Mouse (Mus musculus): Measurements from ENCODE around the gene Zbtb5. TPM values are rescaled to one million over a fixed set of nuclear protein-coding genes. Genes with fewer than 3 reads are reported as not detected.

The Zbtb5 gene
- polyA plus RNA-seq, 1 experiment from 2014 or later, result 43.0 TPM

DNA sequence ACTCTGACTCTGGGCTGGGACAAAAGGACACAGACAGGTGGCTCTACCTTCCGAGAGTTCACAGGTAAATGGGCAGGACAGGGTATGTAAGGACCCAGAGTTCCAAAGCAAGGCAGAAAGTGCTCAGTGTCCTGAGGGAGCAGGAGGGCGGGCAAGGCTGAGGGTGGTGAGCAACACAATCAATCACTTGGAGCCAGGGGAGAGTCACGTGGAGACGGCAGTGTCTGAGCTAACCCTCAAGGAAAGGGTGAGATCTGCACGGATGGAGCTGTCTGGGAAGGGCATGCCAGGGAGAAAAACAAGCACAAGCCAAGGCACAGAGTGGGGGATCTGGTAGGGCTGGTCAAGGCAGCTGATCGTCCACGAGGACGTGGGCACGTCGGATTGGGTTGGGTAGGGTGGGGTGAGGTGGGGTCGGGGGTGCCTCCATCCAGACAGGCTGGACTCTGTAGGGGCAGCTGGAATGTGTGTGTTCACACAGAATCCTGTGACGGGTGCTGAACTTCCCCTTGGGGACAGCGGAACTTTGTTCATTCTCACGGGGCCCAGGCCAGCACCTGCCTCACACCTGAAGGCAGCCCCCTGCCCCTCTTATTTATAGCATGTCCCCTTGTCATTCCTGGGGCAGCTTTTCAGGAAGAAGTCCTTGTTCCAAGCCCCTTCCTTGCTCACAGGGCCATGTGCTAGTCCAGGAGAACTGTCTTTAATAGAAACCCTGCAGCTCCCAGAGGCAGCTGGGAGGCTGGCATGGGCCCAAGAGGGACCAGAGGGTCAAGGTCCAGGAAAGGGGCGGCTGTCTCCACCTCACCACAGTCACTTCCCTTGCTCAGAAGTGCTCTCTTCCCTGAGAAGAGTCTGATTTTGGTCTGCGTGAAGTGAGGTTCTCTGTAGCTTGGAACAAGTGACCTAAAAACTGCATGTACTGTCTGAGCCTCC, 22.7 kb upstream of the Zbtb5 start:
- WGBS, result 73% methylated on average over 16 of the region's 16 CpGs
- H3K4me3 ChIP-seq, result no peak overlapping the region
- no peaks in the 10 kb centered on the region for H3K9me3 ChIP-seq (replicated peaks)
- H3K4me1 ChIP-seq, result no peaks in the 10 kb centered on the region
- no peak overlapping the region for H3K27ac ChIP-seq
- H3K27me3 ChIP-seq (ENCODE audit: low read depth, poor library complexity, severe bottlenecking), result no peaks in the 10 kb centered on the region
- no peak for DNase-seq (ENCODE audit: low spot score)
- H3K36me3 ChIP-seq, result peaks cover 78% of the 10 kb centered on the region

- Histone ChIP-seq H3K27ac (no peak overlapping the region), H3K9me3 (replicated peaks) (no peaks in the 10 kb centered on the region), H3K27me3 (ENCODE audit: low read depth, poor library complexity, severe bottlenecking) (no peaks in the 10 kb centered on the region), H3K4me3 (no peak overlapping the region), H3K36me3 (peaks cover 92% of the 10 kb centered on the region), H3K4me1 (no peaks in the 10 kb centered on the region)
- DNase-seq (ENCODE audit: low spot score), result no peak
- 94% methylated on average over 9 of the region's 9 CpGs for WGBS
Measured at GRCm38 (mm10) chr4:45032586-45032985, 20.4 kb upstream of the Zbtb5 start.

- H3K36me3 ChIP-seq, result peaks cover 88% of the 10 kb centered on the region
Measured at GRCm38 (mm10) chr4:45026459-45026858, 14.2 kb upstream of the Zbtb5 start.

GRCm38 (mm10) chr4:45019009-45019408, 6.8 kb upstream of the Zbtb5 start:
- peaks cover 27% of the 10 kb centered on the region for H3K36me3 ChIP-seq
- no peaks in the 10 kb centered on the region for H3K27me3 ChIP-seq (ENCODE audit: low read depth, poor library complexity, severe bottlenecking)
- peaks cover 22% of the 10 kb centered on the region for H3K4me1 ChIP-seq
- peak overlapping the region; percentile 79 for H3K4me3 ChIP-seq
- H3K27ac ChIP-seq, result peak overlapping the region; percentile 72
- 2% methylated on average over 14 of the region's 14 CpGs for WGBS
- no peaks in the 10 kb centered on the region for H3K9me3 ChIP-seq (replicated peaks)
- no peak for DNase-seq (ENCODE audit: low spot score)

More at GRCm38 (mm10) chr4:45026459-45026858, 14.2 kb upstream of the Zbtb5 start:
- 95% methylated on average over 4 of the region's 4 CpGs for WGBS
- H3K27ac ChIP-seq, result no peak overlapping the region
- H3K4me3 ChIP-seq, result no peak overlapping the region
- DNase-seq (ENCODE audit: low spot score), result no peak
- H3K4me1 ChIP-seq, result no peaks in the 10 kb centered on the region
- H3K9me3 ChIP-seq (replicated peaks), result no peaks in the 10 kb centered on the region
- no peaks in the 10 kb centered on the region for H3K27me3 ChIP-seq (ENCODE audit: low read depth, poor library complexity, severe bottlenecking)

GRCm38 (mm10) chr4:45018452-45018980, 6.3 kb upstream of the Zbtb5 start, which contains the start of gene Polr1e:
Gene Polr1e (plus strand): TSS chr4:45018583.
- WGBS, result under 1% methylated on average over 29 of the region's 29 CpGs

DNA sequence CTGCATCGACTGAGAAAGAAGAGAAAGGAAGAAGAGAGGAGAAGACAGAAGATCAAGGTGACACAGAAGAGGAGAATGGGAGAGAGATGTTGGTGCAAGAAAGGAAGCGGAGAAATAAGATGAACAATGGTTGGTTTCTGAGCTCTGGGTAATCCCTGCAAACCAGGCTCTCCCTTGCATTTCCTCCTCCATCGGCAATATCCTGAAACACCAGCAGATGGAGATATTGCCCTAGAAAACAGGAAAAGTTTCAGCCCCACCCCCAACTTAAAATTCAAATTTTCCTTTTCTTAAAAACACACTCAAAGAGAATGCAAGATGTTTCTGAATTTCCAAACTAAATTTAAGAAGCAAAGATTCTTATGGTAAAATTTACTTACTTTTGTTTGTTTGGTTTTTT, 3.4 kb upstream of the Zbtb5 start:
- H3K36me3 ChIP-seq, result no peaks in the 10 kb centered on the region
- H3K27ac ChIP-seq, result no peak overlapping the region
- peak; percentile 47 for DNase-seq (ENCODE audit: low spot score)
- no peak overlapping the region for H3K4me3 ChIP-seq
- H3K4me1 ChIP-seq, result peaks cover 34% of the 10 kb centered on the region
- H3K9me3 ChIP-seq (replicated peaks), result no peaks in the 10 kb centered on the region
- 21% methylated on average over 3 of the region's 3 CpGs for WGBS
- no peaks in the 10 kb centered on the region for H3K27me3 ChIP-seq (ENCODE audit: low read depth, poor library complexity, severe bottlenecking)

More at GRCm38 (mm10) chr4:45018452-45018980, 6.3 kb upstream of the Zbtb5 start, which contains the start of gene Polr1e:
- H3K27ac ChIP-seq, result peak within 1 kb of the TSS; percentile 72
- peaks cover 25% of the 10 kb centered on the region for H3K4me1 ChIP-seq
- peaks cover 22% of the 10 kb centered on the region for H3K36me3 ChIP-seq
- peak within 1 kb of the TSS; percentile 79 for H3K4me3 ChIP-seq
- peak; percentile 93 for DNase-seq (ENCODE audit: low spot score)
- H3K9me3 ChIP-seq (replicated peaks), result no peaks in the 10 kb centered on the region
- H3K27me3 ChIP-seq (ENCODE audit: low read depth, poor library complexity, severe bottlenecking), result no peaks in the 10 kb centered on the region

- Histone ChIP-seq H3K9me3 (replicated peaks) (no peaks in the 10 kb centered on the region), H3K4me1 (peaks cover 27% of the 10 kb centered on the region), H3K27me3 (ENCODE audit: low read depth, poor library complexity, severe bottlenecking) (no peaks in the 10 kb centered on the region), H3K36me3 (no peaks in the 10 kb centered on the region), H3K4me3 (peak overlapping the region; percentile 77), H3K27ac (peak overlapping the region; percentile 94)
- no peak for DNase-seq (ENCODE audit: low spot score)
- WGBS, result 5% methylated on average over 2 of the region's 2 CpGs
Measured at GRCm38 (mm10) chr4:45013537-45013936, 1.3 kb upstream of the Zbtb5 start.

GRCm38 (mm10) chr4:45013031-45013431, 819 bp upstream of the Zbtb5 start:
- DNase-seq (ENCODE audit: low spot score), result no peak
- H3K9me3 ChIP-seq (replicated peaks), result no peaks in the 10 kb centered on the region
- H3K27me3 ChIP-seq (ENCODE audit: low read depth, poor library complexity, severe bottlenecking), result no peaks in the 10 kb centered on the region
- H3K27ac ChIP-seq, result peak overlapping the region; percentile 94
- H3K4me1 ChIP-seq, result peaks cover 27% of the 10 kb centered on the region
- peak overlapping the region; percentile 77 for H3K4me3 ChIP-seq
- no peaks in the 10 kb centered on the region for H3K36me3 ChIP-seq
- WGBS, result 3% methylated on average over 13 of the region's 13 CpGs

- Histone ChIP-seq H3K4me1 (peaks cover 24% of the 10 kb centered on the region), H3K9me3 (replicated peaks) (no peaks in the 10 kb centered on the region), H3K4me3 (peak overlapping the region; percentile 77), H3K36me3 (0 out of 2 replicates have a peak, but pooled peaks cover 4% of the 10 kb centered on the region), H3K27me3 (ENCODE audit: low read depth, poor library complexity, severe bottlenecking) (no peaks in the 10 kb centered on the region), H3K27ac (peak overlapping the region; percentile 94)
- DNase-seq (ENCODE audit: low spot score), result no peak
- under 1% methylated on average over 31 of the region's 31 CpGs for WGBS
Measured at GRCm38 (mm10) chr4:45011581-45012104, 569 bp downstream of the Zbtb5 start.

GRCm38 (mm10) chr4:45010806-45011415, 1.3 kb downstream of the Zbtb5 start:
- DNase-seq (ENCODE audit: low spot score), result no peak
- H3K4me3 ChIP-seq, result peak overlapping the region; percentile 77
- WGBS, result 13% methylated on average over 11 of the region's 11 CpGs
- peaks cover 24% of the 10 kb centered on the region for H3K4me1 ChIP-seq
- H3K36me3 ChIP-seq, result 0 out of 2 replicates have a peak, but pooled peaks cover 4% of the 10 kb centered on the region
- H3K27ac ChIP-seq, result peak overlapping the region; percentile 94
- no peaks in the 10 kb centered on the region for H3K27me3 ChIP-seq (ENCODE audit: low read depth, poor library complexity, severe bottlenecking)
- no peaks in the 10 kb centered on the region for H3K9me3 ChIP-seq (replicated peaks)

DNA sequence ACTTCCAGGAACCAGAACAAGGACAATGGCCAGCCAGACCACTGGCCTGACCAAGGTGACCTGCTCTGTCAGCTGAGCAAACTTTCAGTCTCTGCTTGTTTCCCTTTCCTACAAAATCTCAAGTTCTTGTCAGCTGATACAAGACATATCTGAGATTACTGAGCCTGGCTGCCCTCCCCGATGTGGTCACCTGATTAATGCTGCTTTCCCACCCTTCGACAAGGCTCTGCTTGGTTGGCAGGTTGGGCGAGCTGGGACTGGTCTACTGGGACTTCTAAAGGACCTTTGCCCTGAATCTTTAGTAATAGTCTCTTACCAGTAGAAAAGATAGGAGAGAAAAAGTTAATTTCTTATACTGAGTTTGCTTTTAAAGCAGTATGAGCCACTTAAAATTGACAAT, 6.8 kb downstream of the Zbtb5 start:
- Histone ChIP-seq H3K4me1 (peaks cover 10% of the 10 kb centered on the region), H3K4me3 (no peak overlapping the region), H3K27ac (no peak overlapping the region), H3K27me3 (ENCODE audit: low read depth, poor library complexity, severe bottlenecking) (no peaks in the 10 kb centered on the region), H3K9me3 (replicated peaks) (no peaks in the 10 kb centered on the region), H3K36me3 (peaks cover 24% of the 10 kb centered on the region)
- no peak for DNase-seq (ENCODE audit: low spot score)
- 86% methylated on average over 3 of the region's 3 CpGs for WGBS

DNA sequence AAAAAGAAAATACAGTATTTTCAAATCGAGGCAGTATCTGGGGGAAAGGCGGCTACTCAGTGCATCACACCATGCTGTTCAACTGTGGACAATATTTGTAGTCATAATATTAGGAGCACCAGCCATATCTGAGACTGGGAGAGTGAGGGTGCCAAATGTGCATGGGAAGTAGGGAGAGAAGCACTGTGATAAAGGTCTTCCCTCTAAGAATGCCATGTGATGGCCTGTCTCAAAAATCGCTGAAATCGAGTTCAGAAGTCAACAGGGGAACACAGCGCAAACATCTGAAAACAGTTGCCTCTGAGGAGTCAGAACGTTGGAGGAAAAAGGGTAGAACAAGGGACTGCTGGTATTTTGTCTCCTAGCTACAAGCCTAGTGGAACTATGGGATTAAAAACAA, 12.2 kb downstream of the Zbtb5 start:
- no peaks in the 10 kb centered on the region for H3K9me3 ChIP-seq (replicated peaks)
- H3K27me3 ChIP-seq (ENCODE audit: low read depth, poor library complexity, severe bottlenecking), result no peaks in the 10 kb centered on the region
- peaks cover 4% of the 10 kb centered on the region; the same call in 1 of the 2 replicates for H3K4me1 ChIP-seq
- H3K27ac ChIP-seq, result no peak overlapping the region
- no peak for DNase-seq (ENCODE audit: low spot score)
- H3K4me3 ChIP-seq, result no peak overlapping the region
- whole genome bisulfite sequencing, result 91% methylated on average over 6 of the region's 6 CpGs
- peaks cover 18% of the 10 kb centered on the region for H3K36me3 ChIP-seq

Measured in limb, embryonic 10.5 days (tissue).